Mouse (Mus musculus): Measurements from ENCODE around the gene 2410141K09Rik. TPM values are rescaled to one million over a fixed set of nuclear protein-coding genes. Genes with fewer than 3 reads are reported as not detected.
"Not testable (repeated sequence)": the region's sequence is repeated elsewhere in the genome, so short reads cannot be mapped to it uniquely, and the experiment has no call there.

2410141K09Rik gene
- polyA plus RNA-seq (2014; fragmentation: Nextera tagmentation; extraction: Ambion mirVana), result not detected in 2 replicates

- ATAC-seq (replicated peaks; ENCODE audit: low FRiP score); H3K9me3 ChIP-seq (ENCODE audit: control insufficient read depth, low read length); H3K4me2 ChIP-seq (ENCODE audit: low read depth, low read length, severe bottlenecking); DNase-seq (ENCODE audit: low spot score); H3K4me3 ChIP-seq (ENCODE audit: low read depth, low read length); H3K27me3 ChIP-seq (ENCODE audit: control insufficient read depth, insufficient read depth, low read length); H3K4me1 ChIP-seq (replicated peaks; ENCODE audit: control insufficient read depth, insufficient read depth, low read length); H3K27ac ChIP-seq (ENCODE audit: low read depth, low read length); H3K36me3 ChIP-seq (ENCODE audit: control insufficient read depth, insufficient read depth, low read length); H3K9ac ChIP-seq (ENCODE audit: low read length): not testable (repeated sequence)
- no CpG with 5 or more reads among the region's 6 CpGs for WGBS
Measured at GRCm38 (mm10) chr13:66441018-66441417, at the start of gene 2410141K09Rik. 2410141K09Rik (minus strand) TSS chr13:66441118.

GRCm38 (mm10) chr13:66426858-66427257 lies 14.1 kb downstream of the 2410141K09Rik start:
- not testable (repeated sequence) for ATAC-seq (replicated peaks; ENCODE audit: low FRiP score); H3K4me3 ChIP-seq (ENCODE audit: low read depth, low read length); H3K9me3 ChIP-seq (ENCODE audit: control insufficient read depth, low read length); H3K4me2 ChIP-seq (ENCODE audit: low read depth, low read length, severe bottlenecking); H3K27ac ChIP-seq (ENCODE audit: low read depth, low read length); H3K36me3 ChIP-seq (ENCODE audit: control insufficient read depth, insufficient read depth, low read length); H3K9ac ChIP-seq (ENCODE audit: low read length); DNase-seq (ENCODE audit: low spot score); H3K4me1 ChIP-seq (replicated peaks; ENCODE audit: control insufficient read depth, insufficient read depth, low read length); H3K27me3 ChIP-seq (ENCODE audit: control insufficient read depth, insufficient read depth, low read length)
- WGBS, result no CpG with 5 or more reads among the region's 5 CpGs

- not testable (repeated sequence) for H3K4me2 ChIP-seq (ENCODE audit: low read depth, low read length, severe bottlenecking); DNase-seq (ENCODE audit: low spot score); H3K9me3 ChIP-seq (ENCODE audit: control insufficient read depth, low read length); ATAC-seq (replicated peaks; ENCODE audit: low FRiP score); H3K27me3 ChIP-seq (ENCODE audit: control insufficient read depth, insufficient read depth, low read length); H3K27ac ChIP-seq (ENCODE audit: low read depth, low read length); H3K36me3 ChIP-seq (ENCODE audit: control insufficient read depth, insufficient read depth, low read length); H3K4me1 ChIP-seq (replicated peaks; ENCODE audit: control insufficient read depth, insufficient read depth, low read length); H3K4me3 ChIP-seq (ENCODE audit: low read depth, low read length); H3K9ac ChIP-seq (ENCODE audit: low read length)
- WGBS, result no CpG with 5 or more reads among the region's 2 CpGs
Measured at GRCm38 (mm10) chr13:66414962-66415361, 26.0 kb downstream of the 2410141K09Rik start.

Other genes with a start within 250 kb of the 2410141K09Rik start
- gene Gm10772, start 213.5 kb downstream of the 2410141K09Rik start, polyA plus RNA-seq (2014; fragmentation: Nextera tagmentation; extraction: Ambion mirVana), result not detected in 2 replicates

Measured in forebrain, embryonic 11.5 days (tissue).